ENCODE assay signal across 2 mouse cellular contexts in the genomic region with DNA sequence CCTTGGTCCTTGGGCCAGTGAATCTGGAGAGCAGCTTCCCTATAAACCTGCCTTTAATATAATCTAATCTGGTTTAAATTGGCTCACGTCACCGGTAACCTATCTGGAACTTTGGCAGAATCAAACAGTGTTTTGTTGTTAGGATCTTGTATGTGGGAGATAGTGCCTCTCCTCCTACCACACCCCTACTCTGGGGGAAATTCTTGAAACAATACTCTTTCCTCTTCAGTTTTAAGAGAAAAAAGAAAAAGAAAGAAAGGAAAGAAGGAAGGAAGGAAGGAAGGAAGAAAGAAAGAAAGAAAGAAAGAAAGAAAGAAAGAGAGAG.
A peak's percentile ranks its signal among the peaks of the same experiment; 100 is the strongest.
TF ChIP-seq lines count a peak whose summit lies in the region.

No protein-coding gene starts in this region.

TF ChIP-seq in CH12.LX, 34 proteins besides CTCF, POLR2A, EP300 and RAD21 (continued from another document):
- TF ChIP-seq MAX (IDR thresholded peaks at IDR 0.05; ENCODE audit: low read length) (no peak), USF2 (conservative IDR thresholded peaks at IDR 0.05; ENCODE audit: low read depth, low read length) (no peak), TBP (conservative IDR thresholded peaks at IDR 0.05; ENCODE audit: low read depth, low read length) (no peak), JUN (IDR thresholded peaks at IDR 0.05; ENCODE audit: insufficient read depth, low read depth, low read length) (no peak), GABPA (IDR thresholded peaks at IDR 0.05; ENCODE audit: insufficient replicate concordance, low read depth, low read length) (no peak), TCF12 (IDR thresholded peaks at IDR 0.05; ENCODE audit: low read depth, low read length) (no peak), JUND (conservative IDR thresholded peaks at IDR 0.05; ENCODE audit: low read depth, low read length) (no peak), NRF1 (IDR thresholded peaks at IDR 0.05; ENCODE audit: low read depth, low read length) (no peak), HCFC1 (IDR thresholded peaks at IDR 0.05; ENCODE audit: low read depth, low read length) (no peak), CHD2 (IDR thresholded peaks at IDR 0.05; ENCODE audit: low read length) (no peak), MEF2A (IDR thresholded peaks at IDR 0.05; ENCODE audit: borderline replicate concordance, low read depth, low read length) (no peak), NELFE (IDR thresholded peaks at IDR 0.05; ENCODE audit: low read depth, low read length) (no peak), ZC3H11A (IDR thresholded peaks at IDR 0.05; ENCODE audit: low read depth, low read length) (no peak)

TF ChIP-seq in MEL, 35 proteins besides CTCF, POLR2A, EP300 and RAD21 (continued from another document):
- no peak for TF ChIP-seq CHD2 (IDR thresholded peaks at IDR 0.05; ENCODE audit: low read length)
- no peak for TF ChIP-seq MYB (IDR thresholded peaks at IDR 0.05; ENCODE audit: low read depth, low read length)
- no peak; the same call in 1 of the 2 replicates for TF ChIP-seq SIN3A (IDR thresholded peaks at IDR 0.05; ENCODE audit: low read length)
- no peak for TF ChIP-seq POLR2AphosphoS2 (IDR thresholded peaks at IDR 0.05; ENCODE audit: low read length)
- peak; percentile 48; the same call in 1 of the 2 replicates for TF ChIP-seq TCF12 (IDR thresholded peaks at IDR 0.05; ENCODE audit: low read depth, low read length)
- no peak for TF ChIP-seq GABPA (IDR thresholded peaks at IDR 0.05; ENCODE audit: low read depth, low read length)
- no peak for TF ChIP-seq UBTF (IDR thresholded peaks at IDR 0.05; ENCODE audit: borderline replicate concordance, insufficient read depth, low read depth, low read length)
- TF ChIP-seq MEF2A (IDR thresholded peaks at IDR 0.05; ENCODE audit: extremely low read depth, insufficient replicate concordance, low read depth, low read length, poor library complexity, severe bottlenecking), result no peak
- TF ChIP-seq BHLHE40 (IDR thresholded peaks at IDR 0.05; ENCODE audit: borderline replicate concordance, low read depth, low read length), result peak; percentile 15; the same call in 1 of the 2 replicates
- TF ChIP-seq MAX (IDR thresholded peaks at IDR 0.05; ENCODE audit: low read length), result no peak
- TF ChIP-seq RCOR1 (IDR thresholded peaks at IDR 0.05; ENCODE audit: low read depth, low read length), result peak; percentile 60
- no peak for TF ChIP-seq MYC (IDR thresholded peaks at IDR 0.05; ENCODE audit: low read depth, low read length)
- TF ChIP-seq ETS1 (IDR thresholded peaks at IDR 0.05; ENCODE audit: low read depth, low read length), result peak; percentile 69
TF ChIP-seq in MEL: peak in this region for 4.
